ENCODE assay signal across 9 mouse cellular contexts in the genomic region with DNA sequence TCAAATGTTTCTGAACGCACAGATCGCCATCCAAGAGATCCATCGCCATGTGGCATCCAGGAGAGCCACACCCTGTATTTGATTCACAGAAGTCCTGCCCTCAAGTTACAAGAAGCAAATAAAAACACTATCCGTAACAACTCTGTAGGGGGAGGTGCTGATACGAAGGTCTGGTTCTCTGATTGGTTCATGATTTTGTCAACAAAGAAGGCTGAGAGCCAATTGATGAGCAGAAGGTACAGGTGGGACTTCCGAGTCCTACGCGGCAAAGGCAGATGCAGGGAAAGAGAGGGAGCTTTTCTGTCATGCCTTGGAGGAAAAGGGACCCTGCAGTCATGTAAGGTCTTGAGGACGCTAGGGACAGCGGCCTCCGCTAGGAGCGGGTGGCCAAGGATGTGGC. TPM values are rescaled to one million over a fixed set of nuclear protein-coding genes. Genes with fewer than 3 reads are reported as not detected.
A peak's percentile ranks its signal among the peaks of the same experiment; 100 is the strongest.
DNase-seq lines count a peak whose midpoint lies in the region; ATAC-seq and TF ChIP-seq lines count a peak whose summit lies in the region.
"Had no signal": no experiment of that assay in that cellular context is flagged by ENCODE, and none has a peak within 500 bp of the region (broad histone marks: within the 10 kb centered on the region; RNA-seq: fewer than 3 reads in every experiment).

No protein-coding gene starts in this region.

- peaks cover 47% of the 10 kb centered on the region for H3K4me1 ChIP-seq in heart, embryonic 11.5 days (ENCODE audit: control insufficient read depth, insufficient read depth, low read length)
- H3K4me1 ChIP-seq in hindbrain, embryonic 15.5 days (replicated peaks) = 0 out of 2 replicates have a peak, but pooled peaks cover 3% of the 10 kb centered on the region
- H3K4me1 ChIP-seq in midbrain, embryonic 12.5 days = no peaks in the 10 kb centered on the region

- no peaks in the 10 kb centered on the region for H3K27me3 ChIP-seq in heart, embryonic 11.5 days (ENCODE audit: control insufficient read depth, insufficient read depth, low read length)
- H3K27me3 ChIP-seq in hindbrain, embryonic 15.5 days = no peaks in the 10 kb centered on the region
- H3K27me3 ChIP-seq in midbrain, embryonic 12.5 days = no peaks in the 10 kb centered on the region

- peak overlapping the region; percentile 86 for H3K27ac ChIP-seq in heart, embryonic 11.5 days (ENCODE audit: low read depth, low read length)
- no peak overlapping the region for H3K27ac ChIP-seq in hindbrain, embryonic 15.5 days (replicated peaks)
- H3K27ac ChIP-seq in midbrain, embryonic 12.5 days (replicated peaks) = no peak overlapping the region

- H3K9me3 ChIP-seq in heart, embryonic 11.5 days (replicated peaks; ENCODE audit: control insufficient read depth, low read length) = no peaks in the 10 kb centered on the region
- no peaks in the 10 kb centered on the region for H3K9me3 ChIP-seq in hindbrain, embryonic 15.5 days
- no peaks in the 10 kb centered on the region for H3K9me3 ChIP-seq in midbrain, embryonic 12.5 days

- WGBS in heart, embryonic 11.5 days (ENCODE audit: insufficient replicate concordance) = 69% methylated on average over 12 of the region's 12 CpGs
- 64% methylated on average over 12 of the region's 12 CpGs for WGBS in hindbrain, embryonic 15.5 days
- WGBS in midbrain, embryonic 12.5 days = 67% methylated on average over 12 of the region's 12 CpGs

- H3K4me3 ChIP-seq in heart, embryonic 11.5 days (ENCODE audit: low read depth, low read length) = no peak overlapping the region
- peak overlapping the region; percentile 31 for H3K4me3 ChIP-seq in hindbrain, embryonic 15.5 days
- H3K4me3 ChIP-seq in midbrain, embryonic 12.5 days = peak overlapping the region; percentile 22; the same call in 1 of the 2 replicates

- TF ChIP-seq CTCF in brain, embryonic 14.5 days (IDR thresholded peaks at IDR 0.05; ENCODE audit: borderline replicate concordance, extremely low read depth, insufficient read depth, insufficient read length) = no peak

- H3K36me3 ChIP-seq in heart, embryonic 11.5 days (ENCODE audit: control insufficient read depth, insufficient read depth, low read length) = no peaks in the 10 kb centered on the region
- no peaks in the 10 kb centered on the region for H3K36me3 ChIP-seq in hindbrain, embryonic 15.5 days
- H3K36me3 ChIP-seq in midbrain, embryonic 12.5 days = no peaks in the 10 kb centered on the region
- H3K36me3 ChIP-seq: G1E had no signal

- peak overlapping the region; percentile 29; the same call in 1 of the 2 replicates for H3K9ac ChIP-seq in heart, embryonic 11.5 days (ENCODE audit: low read depth, low read length)
- no peak overlapping the region for H3K9ac ChIP-seq in hindbrain, embryonic 15.5 days
- H3K9ac ChIP-seq in midbrain, embryonic 12.5 days (replicated peaks) = no peak overlapping the region

- peak overlapping the region; percentile 14 for H3K4me2 ChIP-seq in heart, embryonic 11.5 days
- peak overlapping the region; percentile 41 for H3K4me2 ChIP-seq in hindbrain, embryonic 15.5 days
- H3K4me2 ChIP-seq in midbrain, embryonic 12.5 days (replicated peaks) = peak overlapping the region; percentile 21

- TF ChIP-seq POLR2A in brain, embryonic 14.5 days (IDR thresholded peaks at IDR 0.05; ENCODE audit: borderline replicate concordance, extremely low read depth, insufficient read depth, insufficient read length, poor library complexity, severe bottlenecking) = no peak

- ATAC-seq in heart, embryonic 11.5 days (replicated peaks; ENCODE audit: insufficient number of reproducible peaks, low FRiP score, low TSS enrichment) = no peak
- 0 out of 2 replicates have a peak, but pooled peaks have one; percentile 42 for ATAC-seq in hindbrain, embryonic 15.5 days (ENCODE audit: low FRiP score, low read depth)
- no peak for ATAC-seq in midbrain, embryonic 12.5 days (ENCODE audit: low FRiP score, low read depth)

- DNase-seq in heart, adult 11 months = no peak
- DNase-seq in brain, embryonic 14.5 days (ENCODE audit: low read depth) = peak; percentile 55
- no peak for DNase-seq in thymus, postnatal 10 days (ENCODE audit: low spot score in 2 of 2)
- no peak for DNase-seq in urinary bladder, postnatal 36 days (ENCODE audit: low spot score in 2 of 2)
- DNase-seq in urinary bladder, postnatal 14 days (ENCODE audit: low spot score) = no peak

RNA-seq across cellular contexts. Expression of a gene that starts 53.0 kb away (rescaled TPM):
- 177 and 185 TPM in 2 replicates for polyA plus RNA-seq in heart, embryonic 11.5 days (2014; fragmentation: Nextera tagmentation; extraction: Ambion mirVana)
- 4.9 and 6.6 TPM in 2 replicates for polyA plus RNA-seq in brain, embryonic 14.5 days (2012; rRNA removed)
- 3.2 and 3.7 TPM in 2 replicates for polyA plus RNA-seq in hindbrain, embryonic 15.5 days (2015; fragmentation: Nextera tagmentation; extraction: Ambion mirVana)
- 14.2 and 17.3 TPM in 2 replicates for polyA plus RNA-seq in midbrain, embryonic 12.5 days (2016; fragmentation: Nextera tagmentation; extraction: Ambion mirVana)
- polyA plus RNA-seq: G1E had no signal
